Mouse (Mus musculus) adrenal gland, postnatal 36 days (tissue): ENCODE measurements at regions not wholly inside any gene's neighbourhood (a gene's known extent, or its start where the extent isn't known, plus 50 kb on each side); places are given as distances from the start of the nearest gene placed in this dataset.

ENCODE experiments used
- DNase-seq, 2 experiments: peaks; one replicate each; pipeline ENCODE4 v3.0.0; 2021; ENCODE audit warnings: mixed read lengths in 1 of 2

GRCm38 (mm10) chr2:166403319-166403718 lies 247.9 kb upstream of the Sulf2 start:
- peak; percentile 45 to 65 for DNase-seq

- DNase-seq, result no peak
Observed at GRCm38 (mm10) chr2:166401860-166402259, 246.4 kb upstream of the Sulf2 start.

GRCm38 (mm10) chr2:166400304-166400703 lies 244.8 kb upstream of the Sulf2 start:
- no peak for DNase-seq

GRCm38 (mm10) chr2:166399140-166399830 lies 243.8 kb upstream of the Sulf2 start:
- peak; percentile 74 to 75 for DNase-seq

GRCm38 (mm10) chr2:166398774-166399139 lies 243.3 kb upstream of the Sulf2 start:
- DNase-seq, result no peak

- no peak for DNase-seq
Observed at GRCm38 (mm10) chr2:166398156-166398555, 242.7 kb upstream of the Sulf2 start.

- no peak for DNase-seq
Observed at GRCm38 (mm10) chr2:166394666-166395065, 239.2 kb upstream of the Sulf2 start.

GRCm38 (mm10) chr2:166391176-166391575 lies 235.7 kb upstream of the Sulf2 start:
- DNase-seq, result no peak

- no peak for DNase-seq
Observed at GRCm38 (mm10) chr2:166388050-166388449, 232.6 kb upstream of the Sulf2 start.

GRCm38 (mm10) chr2:166386817-166387216 lies 231.4 kb upstream of the Sulf2 start:
- no peak for DNase-seq

GRCm38 (mm10) chr2:166384583-166384982 lies 229.1 kb upstream of the Sulf2 start:
- no peak for DNase-seq

GRCm38 (mm10) chr2:166383356-166383755 lies 227.9 kb upstream of the Sulf2 start:
- peak in 1 of 2 experiments; percentile 24 for DNase-seq

GRCm38 (mm10) chr2:166382180-166382579 lies 226.7 kb upstream of the Sulf2 start:
- no peak for DNase-seq

- peak; percentile 54 to 69 for DNase-seq
Observed at GRCm38 (mm10) chr2:166380854-166381253, 225.4 kb upstream of the Sulf2 start.

- no peak for DNase-seq
Observed at GRCm38 (mm10) chr2:166378325-166378724, 222.9 kb upstream of the Sulf2 start.

GRCm38 (mm10) chr2:166377329-166377728 lies 221.9 kb upstream of the Sulf2 start:
- DNase-seq, result no peak

GRCm38 (mm10) chr2:166375639-166376038 lies 220.2 kb upstream of the Sulf2 start:
- DNase-seq, result no peak

- no peak for DNase-seq
Observed at GRCm38 (mm10) chr2:166370776-166371175, 215.3 kb upstream of the Sulf2 start.

- DNase-seq, result no peak
Observed at GRCm38 (mm10) chr2:166361645-166362044, 206.2 kb upstream of the Sulf2 start.

GRCm38 (mm10) chr2:166360786-166361185 lies 205.3 kb upstream of the Sulf2 start:
- DNase-seq, result no peak

- no peak for DNase-seq
Observed at GRCm38 (mm10) chr2:166359995-166360394, 204.5 kb upstream of the Sulf2 start.

- no peak for DNase-seq
Observed at GRCm38 (mm10) chr2:166357824-166358223, 202.4 kb upstream of the Sulf2 start.

GRCm38 (mm10) chr2:166355944-166356343 lies 200.5 kb upstream of the Sulf2 start:
- no peak for DNase-seq

- no peak for DNase-seq
Observed at GRCm38 (mm10) chr2:166355446-166355845, 200.0 kb upstream of the Sulf2 start.

GRCm38 (mm10) chr2:166354391-166354790 lies 198.9 kb upstream of the Sulf2 start:
- no peak for DNase-seq
